Mouse (Mus musculus): ENCODE measurements at regions not wholly inside any gene's neighbourhood (a gene's known extent, or its start where the extent isn't known, plus 50 kb on each side); places are given as distances from the start of the nearest gene placed in this dataset.

GRCm38 (mm10) chr2:9805590-9805989 is 75.5 kb upstream of the 4930412O13Rik start:
- Histone ChIP-seq H3K9me3 (replicated peaks; ENCODE audit: control insufficient read depth, low read length) (no peaks in the 10 kb centered on the region), H3K36me3 (ENCODE audit: control insufficient read depth, insufficient read depth, low read length) (no peaks in the 10 kb centered on the region), H3K4me3 (replicated peaks; ENCODE audit: low read length) (no peak overlapping the region), H3K4me1 (ENCODE audit: control insufficient read depth, insufficient read depth, low read length) (no peaks in the 10 kb centered on the region), H3K27ac (ENCODE audit: low read length) (no peak overlapping the region), H3K4me2 (ENCODE audit: low read depth, low read length) (no peak overlapping the region), H3K27me3 (ENCODE audit: control insufficient read depth, insufficient read depth, low read length) (no peaks in the 10 kb centered on the region), H3K9ac (ENCODE audit: low read length) (no peak overlapping the region)
- ATAC-seq (ENCODE audit: insufficient read depth, low FRiP score) = no peak
- WGBS = 82% methylated on average over 6 of the region's 6 CpGs

Measured in stomach, embryonic 16.5 days (tissue).